Mouse (Mus musculus): ENCODE measurements around the gene Pigf.

GRCm38 (mm10) chr17:87041739-87042138, 16.5 kb upstream of the Pigf start:
- TF ChIP-seq POLR2A (IDR thresholded peaks at IDR 0.05; ENCODE audit: insufficient read length, low read depth) (no peak), MYOD1 (IDR thresholded peaks at IDR 0.05; ENCODE audit: control insufficient read depth in 1 of 3, insufficient read length in 2 of 3, low read depth in 2 of 3) (no peak), MYOG (IDR thresholded peaks at IDR 0.05; ENCODE audit: control insufficient read depth in 1 of 3, insufficient read depth in 1 of 3, insufficient read length in 2 of 3, low read depth in 2 of 3) (no peak), MAX (IDR thresholded peaks at IDR 0.05; ENCODE audit: low read depth) (no peak), USF1 (IDR thresholded peaks at IDR 0.05; ENCODE audit: low read depth) (no peak), CEBPB (IDR thresholded peaks at IDR 0.05; ENCODE audit: insufficient read depth, poor library complexity, severe bottlenecking) (no peak), REST (IDR thresholded peaks at IDR 0.05; ENCODE audit: insufficient read depth, insufficient read length) (no peak), POLR2AphosphoS2 (IDR thresholded peaks at IDR 0.05; ENCODE audit: insufficient read length, low read depth) (no peak), SRF (IDR thresholded peaks at IDR 0.05; ENCODE audit: control insufficient read depth, insufficient read length, low read depth) (no peak), E2F4 (IDR thresholded peaks at IDR 0.05; ENCODE audit: insufficient read depth) (no peak), TCF12 (IDR thresholded peaks at IDR 0.05; ENCODE audit: insufficient read depth, poor library complexity, severe bottlenecking) (no peak), TCF3 (IDR thresholded peaks at IDR 0.05; ENCODE audit: insufficient read length, low read depth) (no peak)

Data from myocyte (in vitro differentiated cells).